Mouse (Mus musculus) G1E (cell line): Measurements from ENCODE around the gene Doc2a.

Experiments
- CTCF ChIP-seq: IDR thresholded peaks from 2 replicates; pipeline ENCODE4 v1.5.1; 2012; ENCODE audit warnings: low read depth, low read length, inconsistent platforms, mixed read lengths
- GATA1 ChIP-seq: IDR thresholded peaks from 2 replicates; pipeline ENCODE4 v1.6.1; 2012; ENCODE audit warnings: borderline replicate concordance, low read length, inconsistent platforms, mixed read lengths
- GATA2 ChIP-seq: IDR thresholded peaks from 2 replicates; pipeline ENCODE4 v1.6.1; 2012; ENCODE audit warnings: low read depth, low read length, inconsistent platforms, borderline replicate concordance
- POLR2AphosphoS5 ChIP-seq: IDR thresholded peaks from 2 replicates; pipeline ENCODE4 v1.6.1; 2012; ENCODE audit warnings: low read depth, low read length, inconsistent platforms; ENCODE audit not compliant: insufficient replicate concordance
- TAL1 ChIP-seq: conservative IDR thresholded peaks from 2 replicates; pipeline ENCODE4 v1.6.1; 2012; ENCODE audit warnings: low read depth, low read length, inconsistent platforms, mixed read lengths

DNA sequence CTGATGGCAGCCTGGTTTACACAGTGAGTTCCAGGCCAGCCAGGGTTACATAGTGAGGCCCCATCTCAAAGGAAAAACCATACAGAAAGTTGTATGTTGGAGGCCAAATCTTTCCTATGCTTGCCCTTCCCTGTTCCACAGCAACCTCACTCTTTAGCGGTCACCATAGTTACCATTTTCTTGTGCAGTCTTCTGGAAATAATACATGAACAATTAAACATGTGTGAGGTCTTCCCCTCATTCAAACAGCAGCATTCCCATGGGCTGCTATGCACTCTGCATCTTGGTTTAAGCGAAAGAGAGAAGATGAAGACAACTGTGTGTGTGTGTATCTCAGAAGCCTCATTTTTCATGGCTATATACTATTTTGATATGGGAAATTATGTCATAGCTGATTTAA is 1.7 kb upstream of the Doc2a start:
- TF ChIP-seq CTCF = no peak
- TF ChIP-seq GATA2 = no peak
- no peak for TF ChIP-seq GATA1
- no peak for TF ChIP-seq POLR2AphosphoS5
- no peak for TF ChIP-seq TAL1
